Mouse (Mus musculus): ENCODE results near the gene Slc50a1.

- TF ChIP-seq MYOD1 (IDR thresholded peaks at IDR 0.05; ENCODE audit: control insufficient read depth in 1 of 3, insufficient read length in 2 of 3, low read depth in 2 of 3) (no peak), MAX (IDR thresholded peaks at IDR 0.05; ENCODE audit: low read depth) (no peak), MYOG (IDR thresholded peaks at IDR 0.05; ENCODE audit: control insufficient read depth in 1 of 3, insufficient read depth in 1 of 3, insufficient read length in 2 of 3, low read depth in 2 of 3) (no peak)
Measured at GRCm38 (mm10) chr3:89294195-89294594, 23.8 kb upstream of the Slc50a1 start.

All from myocyte (in vitro differentiated cells).